Mouse (Mus musculus) kidney, postnatal 14 days (tissue): Measurements from ENCODE around the gene Pbx1.

ENCODE experiments used
- DNase-seq: peaks from one replicate; pipeline ENCODE4 v3.0.0; 2022; ENCODE audit warnings: mixed read lengths

Gene Pbx1

GRCm38 (mm10) chr1:168137890-168138289 lies 294.2 kb downstream of the Pbx1 start:
- DNase-seq: no peak

DNA sequence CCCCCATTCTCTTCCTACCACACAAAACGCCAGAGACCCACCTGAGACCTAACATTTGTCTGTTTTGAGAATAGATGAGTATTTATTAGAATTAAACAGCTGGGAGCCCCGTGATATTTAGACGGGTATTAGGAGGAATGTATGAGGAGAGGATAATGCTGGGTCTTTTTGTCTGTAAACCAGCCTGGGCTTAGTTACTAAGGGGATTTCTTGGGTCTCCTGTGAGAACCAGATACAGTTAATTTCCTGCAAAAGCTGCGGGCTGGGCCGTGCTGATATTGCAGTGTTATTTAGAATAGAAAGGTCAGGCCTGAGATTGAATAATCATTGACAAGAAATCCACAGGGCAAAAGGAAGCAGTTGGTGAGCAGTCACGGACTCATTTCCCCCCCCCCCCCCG lies 296.5 kb downstream of the Pbx1 start:
- no peak for DNase-seq

GRCm38 (mm10) chr1:168133696-168134095 lies 298.4 kb downstream of the Pbx1 start:
- peak; percentile 39 for DNase-seq

DNA sequence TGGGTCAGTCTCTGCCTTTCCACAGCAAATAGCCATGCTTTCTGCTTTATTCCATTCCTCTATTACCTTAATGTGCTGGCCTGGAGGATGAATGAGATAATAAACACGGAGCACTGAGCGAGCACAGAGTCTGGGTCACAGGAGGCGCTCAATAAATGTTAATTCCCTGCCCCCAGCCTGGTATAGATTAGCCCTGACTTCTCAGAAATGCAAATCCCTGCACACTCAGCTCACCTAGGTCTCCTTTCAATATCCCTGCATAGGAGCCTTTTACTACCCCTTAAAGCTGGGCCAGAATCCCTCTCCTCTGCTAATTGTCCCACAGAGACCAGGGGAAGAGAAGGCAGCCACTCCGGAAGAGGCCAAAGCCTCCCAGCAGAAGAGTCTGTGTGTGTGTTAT lies 304.1 kb downstream of the Pbx1 start:
- no peak for DNase-seq

DNA sequence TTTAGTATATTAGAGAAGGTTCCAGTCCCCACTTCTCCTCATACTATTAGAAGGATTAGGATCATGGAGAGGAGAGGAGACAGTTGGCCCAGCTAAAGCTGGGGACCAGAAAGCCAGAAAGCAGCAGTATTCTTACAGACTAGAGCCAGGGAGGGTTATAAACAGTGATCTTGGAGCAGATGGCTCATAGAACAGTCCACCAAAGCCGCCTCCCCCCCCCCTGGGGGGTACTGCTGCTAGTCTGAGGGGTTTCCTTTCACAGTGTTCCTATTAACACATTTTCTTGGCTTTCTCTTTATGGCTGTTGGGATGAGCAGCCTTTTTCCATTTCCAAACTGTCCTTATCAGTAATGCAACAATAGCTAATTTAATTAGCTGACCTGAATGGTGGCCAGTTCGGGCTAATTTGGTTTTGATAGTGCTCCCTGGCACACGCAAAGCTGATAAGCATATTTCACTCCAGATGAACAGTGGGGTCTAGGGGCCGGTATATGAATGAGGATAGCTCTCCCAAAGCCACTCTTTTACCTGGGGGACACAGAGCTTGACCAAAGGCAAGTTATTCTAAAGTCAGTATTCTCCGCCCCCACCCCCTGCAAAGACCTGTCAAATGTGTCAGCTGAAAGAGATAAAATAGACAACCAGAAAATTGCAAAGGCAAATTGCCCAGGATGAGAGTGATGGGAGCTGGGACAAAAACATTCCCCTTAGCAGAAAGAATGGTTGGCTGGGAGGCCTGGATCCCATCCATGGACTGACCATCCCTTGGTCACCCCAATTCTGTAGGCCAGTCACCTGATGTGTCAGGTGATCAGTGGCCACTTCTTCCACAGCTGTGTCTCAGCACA lies 307.2 kb downstream of the Pbx1 start:
- peak; percentile 17 for DNase-seq

GRCm38 (mm10) chr1:168118077-168118476 lies 314.0 kb downstream of the Pbx1 start:
- no peak for DNase-seq

GRCm38 (mm10) chr1:168117367-168117766 lies 314.7 kb downstream of the Pbx1 start:
- DNase-seq: no peak

DNA sequence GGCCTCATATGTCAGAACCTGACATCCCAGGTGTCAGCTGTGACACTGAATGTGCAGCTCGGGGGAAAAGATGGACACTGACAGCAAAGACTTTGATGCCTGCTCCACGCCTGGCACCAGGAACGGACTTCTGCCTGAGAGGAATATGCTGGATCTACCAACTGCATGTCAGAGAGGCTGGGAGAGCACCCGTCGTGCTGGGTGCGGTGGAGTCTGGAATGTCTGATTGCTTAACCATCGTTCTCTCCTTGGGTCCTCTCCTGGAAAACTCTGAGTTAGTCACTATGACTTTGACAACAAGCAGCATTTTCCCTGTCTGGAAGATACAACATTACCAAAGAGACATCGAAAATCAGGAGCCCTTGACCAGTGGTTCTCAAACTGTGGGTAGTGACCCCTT lies 322.3 kb downstream of the Pbx1 start:
- DNase-seq: no peak

- DNase-seq: no peak
These were observed 328.2 kb downstream of the Pbx1 start for GRCm38 (mm10) chr1:168103821-168104220.

GRCm38 (mm10) chr1:168101514-168101913 lies 330.6 kb downstream of the Pbx1 start:
- no peak for DNase-seq

DNA sequence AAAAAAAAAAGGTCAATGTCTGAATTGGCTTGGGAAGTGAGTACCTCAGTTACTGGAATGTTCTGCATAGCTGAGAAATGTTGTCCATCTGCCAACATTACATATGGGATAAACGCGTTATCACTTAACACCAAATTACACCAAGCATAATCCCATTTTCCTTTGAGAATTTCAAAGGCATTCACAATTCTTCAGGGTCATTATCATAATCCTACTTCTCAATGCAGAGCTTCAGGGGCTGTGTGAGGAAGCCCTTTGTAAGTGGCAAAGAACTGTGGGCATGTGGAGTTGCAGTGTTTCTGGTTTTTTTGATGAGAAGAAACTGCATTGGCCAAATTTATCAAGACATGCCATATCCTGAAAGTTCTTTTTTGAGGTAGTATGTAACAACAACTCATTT lies 333.3 kb downstream of the Pbx1 start:
- no peak for DNase-seq

GRCm38 (mm10) chr1:168094671-168095070 lies 337.4 kb downstream of the Pbx1 start:
- DNase-seq: no peak

DNA sequence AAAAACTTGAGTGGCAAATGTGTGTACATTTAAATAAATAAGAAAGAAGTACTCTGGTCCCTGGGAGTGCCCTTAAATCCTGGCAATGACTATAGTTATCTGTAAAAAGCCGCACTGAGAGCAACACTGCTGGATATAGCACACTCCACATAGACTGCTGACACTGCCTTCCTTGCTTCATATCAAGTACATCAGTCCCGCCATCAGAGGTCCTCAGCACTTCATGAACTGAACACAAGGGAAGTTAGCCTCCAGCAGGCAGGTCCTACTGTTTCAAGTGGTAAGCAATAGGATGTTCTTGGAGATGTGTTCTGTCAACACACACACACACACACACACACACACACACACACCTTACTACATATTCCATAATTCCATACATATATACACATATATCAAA lies 339.0 kb downstream of the Pbx1 start:
- DNase-seq: peak; percentile 40

- DNase-seq: no peak
These were observed 340.4 kb downstream of the Pbx1 start for GRCm38 (mm10) chr1:168091627-168092026.

GRCm38 (mm10) chr1:168088680-168089079 lies 343.4 kb downstream of the Pbx1 start:
- no peak for DNase-seq

GRCm38 (mm10) chr1:168079394-168079767 lies 352.7 kb downstream of the Pbx1 start:
- DNase-seq: no peak

DNA sequence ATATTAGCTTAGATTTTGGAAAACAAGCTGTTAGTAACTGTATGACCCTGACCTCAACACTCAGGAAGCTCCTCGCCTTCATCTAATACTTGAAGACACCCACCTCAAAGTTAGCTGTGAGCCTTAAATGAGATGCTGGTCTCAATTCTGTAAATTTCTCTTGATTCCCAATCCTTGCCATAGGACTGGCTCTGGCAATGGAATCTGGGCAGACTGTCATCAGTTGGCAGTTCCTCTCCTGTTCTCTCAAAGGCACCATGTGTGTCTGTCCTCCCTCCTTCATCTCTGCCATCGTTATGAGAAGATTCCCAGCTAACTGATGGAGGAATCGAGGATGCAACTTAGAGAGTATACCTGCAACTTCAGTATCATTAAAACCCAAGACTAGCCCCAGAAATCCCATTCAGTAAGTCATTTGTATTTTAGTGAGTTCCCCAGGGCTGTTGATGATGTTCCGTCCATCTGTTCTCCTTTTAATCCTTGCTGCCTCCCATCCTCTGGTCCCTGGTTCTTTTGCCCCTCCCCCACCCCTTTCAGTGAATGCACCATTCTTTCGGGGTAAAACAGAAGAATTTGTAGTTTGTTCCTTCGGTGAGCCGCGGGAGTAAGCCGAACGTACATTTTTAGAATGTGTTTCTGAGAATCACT lies 353.2 kb downstream of the Pbx1 start:
- DNase-seq: no peak

DNA sequence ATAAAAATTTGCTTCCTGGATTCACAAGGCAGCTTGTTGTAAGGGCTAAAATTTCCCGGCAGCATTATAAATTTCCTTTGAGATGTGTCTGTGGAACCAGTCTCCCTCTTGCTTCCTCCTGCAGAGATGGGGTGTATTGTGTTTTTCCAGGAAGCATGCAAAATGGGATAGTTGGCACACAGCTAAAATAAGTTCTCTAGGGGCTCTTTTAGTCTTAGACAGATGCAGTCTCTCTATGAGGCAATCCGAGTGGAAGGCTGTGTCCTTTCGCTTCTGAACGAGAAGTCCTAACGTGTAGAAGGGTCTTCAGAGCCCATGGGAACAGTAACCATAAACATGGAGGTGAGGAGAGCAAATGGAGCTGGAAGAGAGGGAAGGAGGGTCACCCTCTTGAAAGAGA lies 360.1 kb downstream of the Pbx1 start:
- DNase-seq: peak; percentile 7

DNA sequence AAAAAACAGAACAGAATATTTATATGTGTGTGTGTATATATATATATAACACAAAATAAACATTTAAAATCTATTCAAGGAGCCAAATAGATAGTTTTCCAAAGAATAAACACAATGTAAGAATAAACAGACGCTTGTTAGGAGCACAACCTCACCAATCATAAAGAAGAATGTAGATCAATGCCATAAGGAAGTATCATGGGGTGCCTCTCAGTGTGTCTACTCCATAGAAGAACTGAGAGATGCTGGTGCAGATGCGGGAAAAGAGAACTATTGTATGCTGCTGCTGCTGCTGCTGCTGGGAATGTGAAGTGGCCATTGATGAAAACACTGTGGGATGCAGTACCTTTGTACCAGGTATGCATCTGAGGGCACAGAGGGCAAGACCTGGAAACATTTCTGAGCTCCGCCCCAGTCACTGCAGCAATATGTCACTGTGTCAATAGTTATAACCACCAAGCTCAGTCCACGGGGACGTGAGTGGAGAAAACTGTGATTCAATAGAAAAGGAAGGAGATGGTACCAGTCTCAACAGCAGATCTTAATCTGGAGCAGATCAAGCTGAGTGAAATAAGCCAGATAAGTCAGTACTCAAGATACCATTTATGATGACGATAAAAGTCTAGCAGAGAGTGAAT lies 361.7 kb downstream of the Pbx1 start:
- DNase-seq: no peak

DNA sequence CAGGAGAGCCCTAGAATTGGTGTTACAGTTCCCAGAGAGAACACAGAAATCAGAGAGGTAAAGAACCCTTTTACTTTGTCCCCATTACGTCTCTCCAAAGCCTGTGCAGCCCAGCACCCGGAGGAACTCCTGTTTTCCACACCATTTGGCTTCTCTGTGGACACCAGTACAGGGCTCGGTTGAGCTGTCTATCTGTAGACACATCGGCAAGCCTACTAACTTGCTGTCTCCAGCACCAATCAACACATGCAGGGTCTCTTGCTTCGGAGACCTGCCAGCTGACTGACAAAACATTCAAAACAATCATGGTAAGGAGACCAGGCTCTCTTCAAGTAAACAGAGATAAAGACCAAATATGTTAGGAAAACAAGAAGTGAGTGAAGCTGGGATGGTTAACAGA lies 362.3 kb downstream of the Pbx1 start:
- DNase-seq: no peak
